ENCODE assay signal across 25 mouse cellular contexts in the genomic region with DNA sequence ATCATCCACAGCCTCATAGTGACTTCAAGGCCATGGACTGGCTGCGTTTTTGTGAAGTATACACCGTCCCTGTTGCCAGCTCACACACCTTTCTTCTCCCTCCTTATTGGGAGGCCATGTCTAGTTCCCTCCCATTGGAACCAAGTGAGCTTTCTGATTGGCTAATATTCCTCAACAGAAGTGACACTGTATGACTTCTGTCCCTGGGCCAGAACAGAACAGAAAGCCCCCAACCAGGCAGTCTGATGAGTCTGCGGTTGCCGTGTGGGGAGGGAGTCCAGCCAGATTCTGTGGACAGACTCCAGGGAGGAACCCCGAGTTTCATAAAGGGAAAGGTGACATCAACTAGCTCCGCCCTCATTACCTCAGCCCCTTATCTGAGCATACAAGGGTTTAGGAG.
"Had no signal": no experiment of that assay in that cellular context is flagged by ENCODE, and none has a peak within 500 bp of the region (broad histone marks: within the 10 kb centered on the region; RNA-seq: fewer than 3 reads in every experiment).

No protein-coding gene starts in this region.

- ATAC-seq: hindbrain, embryonic 16.5 days; intestine, embryonic 16.5 days; liver, embryonic 12.5 days had no signal

- H3K4me2 ChIP-seq: heart, embryonic 12.5 days; hindbrain, embryonic 14.5 days; kidney, embryonic 15.5 days; limb, embryonic 13.5 days; limb, embryonic 15.5 days; liver, embryonic 12.5 days had no signal

- H3K4me1 ChIP-seq: heart, embryonic 12.5 days; kidney, embryonic 15.5 days; liver, embryonic 12.5 days had no signal

- H3K9ac ChIP-seq: heart, embryonic 12.5 days; hindbrain, embryonic 14.5 days; kidney, embryonic 15.5 days; limb, embryonic 13.5 days; limb, embryonic 15.5 days; liver, embryonic 12.5 days; liver, embryonic 14.5 days had no signal

- H3K27me3 ChIP-seq: limb, embryonic 13.5 days; limb, embryonic 15.5 days; liver, embryonic 12.5 days had no signal

- DNase-seq: gastrocnemius, postnatal 14 days; gastrocnemius, postnatal 36 days; heart, adult 11 months; heart, adult 2 months; heart, postnatal 14 days; heart, postnatal 36 days; kidney, adult 11 months; kidney, adult 2 months; kidney, adult 9 months; kidney, postnatal 14 days; kidney, postnatal 36 days; layer of hippocampus, adult 9-11 months; layer of hippocampus, postnatal 36 days had no signal

- H3K36me3 ChIP-seq: heart, embryonic 10.5 days; heart, embryonic 12.5 days; kidney, embryonic 15.5 days; limb, embryonic 13.5 days; limb, embryonic 15.5 days; liver, embryonic 12.5 days had no signal

- H3K4me3 ChIP-seq: heart, adult 2 months; heart, embryonic 10.5 days; heart, embryonic 12.5 days; kidney, embryonic 15.5 days; left cerebral cortex, adult 2 months; limb, embryonic 13.5 days; limb, embryonic 15.5 days; liver, embryonic 12.5 days had no signal

- H3K27ac ChIP-seq: heart, adult 2 months; heart, embryonic 10.5 days; hindbrain, embryonic 14.5 days; kidney, embryonic 15.5 days; kidney, postnatal 0 days; left cerebral cortex, adult 2 months; limb, embryonic 13.5 days; limb, embryonic 15.5 days; liver, embryonic 12.5 days; liver, embryonic 14.5 days had no signal

- H3K9me3 ChIP-seq: heart, embryonic 10.5 days; heart, embryonic 12.5 days; kidney, embryonic 15.5 days; limb, embryonic 13.5 days; limb, embryonic 15.5 days; liver, embryonic 12.5 days had no signal
